Mouse (Mus musculus): ENCODE results near the gene Scd2. TPM values are rescaled to one million over a fixed set of nuclear protein-coding genes. Genes with fewer than 3 reads are reported as not detected.
"Not testable (repeated sequence)": the region's sequence is repeated elsewhere in the genome, so short reads cannot be mapped to it uniquely, and the experiment has no call there.

Scd2 gene
- total and polyA plus RNA-seq, 2 experiments = 2.2 to 2.9 TPM

DNA sequence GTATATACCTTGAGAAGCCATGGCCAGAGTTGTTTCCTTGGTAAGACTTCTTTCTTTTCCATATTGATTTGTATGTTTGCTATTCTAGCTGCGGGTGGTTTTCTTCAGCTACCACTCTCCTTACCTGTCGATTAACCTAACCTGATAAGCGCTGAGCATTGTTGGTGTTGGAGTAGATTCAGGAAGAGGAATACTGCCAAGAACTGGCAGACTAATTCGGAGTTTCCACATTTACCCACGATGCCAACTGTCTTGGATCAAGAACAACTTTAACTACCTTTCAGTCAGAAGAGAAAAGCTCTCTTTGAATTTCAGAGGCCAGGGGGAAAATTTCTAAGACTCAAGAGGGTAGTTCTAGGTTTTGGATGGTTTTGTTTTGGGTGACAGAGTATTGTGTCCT lies 16.6 kb upstream of the Scd2 start:
- TF ChIP-seq POLR2A (IDR thresholded peaks at IDR 0.05; ENCODE audit: extremely low read depth, insufficient read depth, low read length) (no peak), CTCF (IDR thresholded peaks at IDR 0.05; ENCODE audit: low read depth, low read length) (no peak)
- 15% methylated on average over 5 of the region's 5 CpGs for WGBS
- Histone ChIP-seq H3K27ac (replicated peaks; ENCODE audit: insufficient read depth, low read depth, low read length) (no peak overlapping the region), H3K4me1 (ENCODE audit: control insufficient read depth, insufficient read depth, low read length) (peaks cover 4% of the 10 kb centered on the region), H3K36me3 (ENCODE audit: control insufficient read depth, insufficient read depth, low read length) (no peaks in the 10 kb centered on the region), H3K4me3 (ENCODE audit: insufficient read depth, low read depth, low read length) (no peak overlapping the region), H3K9ac (ENCODE audit: low read depth, low read length) (no peak overlapping the region), H3K79me2 (ENCODE audit: control insufficient read depth, insufficient read depth, low read length) (no peaks in the 10 kb centered on the region), H3K27me3 (ENCODE audit: control insufficient read depth, insufficient read depth, low read length) (peaks cover 15% of the 10 kb centered on the region)
- peak; percentile 86 for DNase-seq (ENCODE audit: extremely low read depth, low read depth, low spot score)

DNA sequence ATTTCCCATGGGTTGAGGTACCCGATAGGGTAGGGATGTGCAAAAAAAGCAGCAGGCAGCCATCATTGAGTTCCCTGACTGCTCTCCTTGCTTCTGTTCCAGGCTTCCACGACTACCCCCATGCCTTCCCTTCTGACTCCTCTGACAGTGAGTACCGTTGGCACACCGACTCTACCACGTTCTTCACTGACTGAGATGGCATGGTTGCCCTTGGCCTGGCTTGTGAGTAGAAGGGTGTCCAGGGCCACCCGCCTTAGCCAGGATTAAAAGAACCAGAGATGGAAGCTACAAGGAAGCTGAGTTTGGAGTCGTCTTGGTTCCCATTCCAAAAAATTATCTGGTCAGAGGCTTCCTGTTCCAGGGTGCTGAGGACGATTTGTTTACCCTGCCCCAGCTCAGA lies 15.5 kb upstream of the Scd2 start:
- Histone ChIP-seq H3K4me1 (ENCODE audit: control insufficient read depth, insufficient read depth, low read length) (peaks cover 4% of the 10 kb centered on the region), H3K9ac (ENCODE audit: low read depth, low read length) (no peak overlapping the region), H3K27ac (replicated peaks; ENCODE audit: insufficient read depth, low read depth, low read length) (no peak overlapping the region; the same call in 1 of the 2 replicates), H3K4me3 (ENCODE audit: insufficient read depth, low read depth, low read length) (no peak overlapping the region), H3K27me3 (ENCODE audit: control insufficient read depth, insufficient read depth, low read length) (peaks cover 20% of the 10 kb centered on the region), H3K79me2 (ENCODE audit: control insufficient read depth, insufficient read depth, low read length) (no peaks in the 10 kb centered on the region), H3K36me3 (ENCODE audit: control insufficient read depth, insufficient read depth, low read length) (no peaks in the 10 kb centered on the region)
- TF ChIP-seq POLR2A (IDR thresholded peaks at IDR 0.05; ENCODE audit: extremely low read depth, insufficient read depth, low read length) = no peak
- no peak for TF ChIP-seq CTCF (IDR thresholded peaks at IDR 0.05; ENCODE audit: low read depth, low read length)
- no peak for DNase-seq (ENCODE audit: extremely low read depth, low read depth, low spot score)
- WGBS = 79% methylated on average over 8 of the region's 8 CpGs

- WGBS = 68% methylated on average over 6 of the region's 6 CpGs
- H3K9ac ChIP-seq (ENCODE audit: low read depth, low read length) = no peak overlapping the region
- DNase-seq (ENCODE audit: extremely low read depth, low read depth, low spot score) = no peak
Measured at GRCm38 (mm10) chr19:44280755-44281154, 12.7 kb upstream of the Scd2 start.

GRCm38 (mm10) chr19:44281825-44282447 lies 11.5 kb upstream of the Scd2 start:
- H3K4me1 ChIP-seq (ENCODE audit: control insufficient read depth, insufficient read depth, low read length); H3K79me2 ChIP-seq (ENCODE audit: control insufficient read depth, insufficient read depth, low read length); DNase-seq (ENCODE audit: extremely low read depth, low read depth, low spot score); H3K4me3 ChIP-seq (ENCODE audit: insufficient read depth, low read depth, low read length); H3K36me3 ChIP-seq (ENCODE audit: control insufficient read depth, insufficient read depth, low read length); H3K27ac ChIP-seq (replicated peaks; ENCODE audit: insufficient read depth, low read depth, low read length); H3K9ac ChIP-seq (ENCODE audit: low read depth, low read length): not testable (repeated sequence)
- WGBS = 63% methylated on average over 1 of the region's 1 CpGs
- peaks cover 15% of the 10 kb centered on the region for H3K27me3 ChIP-seq (ENCODE audit: control insufficient read depth, insufficient read depth, low read length)

More at GRCm38 (mm10) chr19:44280755-44281154, 12.7 kb upstream of the Scd2 start:
- Histone ChIP-seq H3K36me3 (ENCODE audit: control insufficient read depth, insufficient read depth, low read length) (no peaks in the 10 kb centered on the region), H3K27me3 (ENCODE audit: control insufficient read depth, insufficient read depth, low read length) (peaks cover 15% of the 10 kb centered on the region), H3K27ac (replicated peaks; ENCODE audit: insufficient read depth, low read depth, low read length) (no peak overlapping the region), H3K79me2 (ENCODE audit: control insufficient read depth, insufficient read depth, low read length) (no peaks in the 10 kb centered on the region), H3K4me1 (ENCODE audit: control insufficient read depth, insufficient read depth, low read length) (peaks cover 4% of the 10 kb centered on the region), H3K4me3 (ENCODE audit: insufficient read depth, low read depth, low read length) (no peak overlapping the region)
- no peak for TF ChIP-seq CTCF (IDR thresholded peaks at IDR 0.05; ENCODE audit: low read depth, low read length)

DNA sequence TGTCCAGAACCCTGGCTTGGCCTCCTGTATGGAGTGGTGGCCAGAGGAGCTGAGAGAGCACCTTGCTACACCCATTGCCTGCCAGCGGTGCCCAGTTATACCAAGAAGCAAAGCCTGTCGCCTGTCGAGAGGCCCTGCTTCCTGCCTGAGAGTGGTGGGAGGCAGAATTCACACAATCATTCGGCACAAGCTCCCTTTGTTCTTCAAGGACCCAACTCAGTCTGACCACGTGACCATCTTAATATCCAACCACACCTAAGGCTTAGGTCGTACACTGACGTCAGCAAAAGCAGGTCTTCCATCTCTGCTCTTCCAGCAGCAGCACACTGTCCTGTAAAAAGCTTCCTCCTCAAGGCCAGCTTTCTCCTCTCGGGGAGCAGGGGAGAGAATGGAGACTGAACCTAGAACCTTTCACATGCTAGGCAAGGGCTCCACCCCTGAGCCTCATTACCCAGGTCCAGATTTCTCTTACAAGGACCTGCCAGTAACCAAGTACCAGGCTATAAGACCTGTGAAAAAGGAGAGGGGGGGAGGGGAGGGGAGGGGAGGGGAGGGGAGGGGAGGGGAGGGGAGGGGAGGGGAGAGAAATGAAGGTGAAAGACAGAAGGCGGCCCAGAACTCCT lies 10.8 kb upstream of the Scd2 start:
- Histone ChIP-seq H3K4me1 (ENCODE audit: control insufficient read depth, insufficient read depth, low read length) (peaks cover 4% of the 10 kb centered on the region), H3K9ac (ENCODE audit: low read depth, low read length) (no peak overlapping the region)

More for the DNA sequence above, 10.8 kb upstream of the Scd2 start:
- Histone ChIP-seq H3K79me2 (ENCODE audit: control insufficient read depth, insufficient read depth, low read length) (no peaks in the 10 kb centered on the region), H3K27ac (replicated peaks; ENCODE audit: insufficient read depth, low read depth, low read length) (no peak overlapping the region), H3K27me3 (ENCODE audit: control insufficient read depth, insufficient read depth, low read length) (peaks cover 13% of the 10 kb centered on the region), H3K4me3 (ENCODE audit: insufficient read depth, low read depth, low read length) (no peak overlapping the region), H3K36me3 (ENCODE audit: control insufficient read depth, insufficient read depth, low read length) (no peaks in the 10 kb centered on the region)
- TF ChIP-seq POLR2A (IDR thresholded peaks at IDR 0.05; ENCODE audit: extremely low read depth, insufficient read depth, low read length) (no peak), CTCF (IDR thresholded peaks at IDR 0.05; ENCODE audit: low read depth, low read length) (no peak)
- WGBS = 84% methylated on average over 9 of the region's 9 CpGs
- no peak for DNase-seq (ENCODE audit: extremely low read depth, low read depth, low spot score)

Data from liver, adult 2 months (tissue).